Mouse (Mus musculus) embryo, embryonic 9.5 days (tissue): Measurements from ENCODE around the gene Ndufs2.

ENCODE experiments used
- DNase-seq: peaks from one replicate; pipeline ENCODE4 v3.0.0-alpha.2; 2017; ENCODE audit errors: extremely low spot score

Gene Ndufs2

DNA sequence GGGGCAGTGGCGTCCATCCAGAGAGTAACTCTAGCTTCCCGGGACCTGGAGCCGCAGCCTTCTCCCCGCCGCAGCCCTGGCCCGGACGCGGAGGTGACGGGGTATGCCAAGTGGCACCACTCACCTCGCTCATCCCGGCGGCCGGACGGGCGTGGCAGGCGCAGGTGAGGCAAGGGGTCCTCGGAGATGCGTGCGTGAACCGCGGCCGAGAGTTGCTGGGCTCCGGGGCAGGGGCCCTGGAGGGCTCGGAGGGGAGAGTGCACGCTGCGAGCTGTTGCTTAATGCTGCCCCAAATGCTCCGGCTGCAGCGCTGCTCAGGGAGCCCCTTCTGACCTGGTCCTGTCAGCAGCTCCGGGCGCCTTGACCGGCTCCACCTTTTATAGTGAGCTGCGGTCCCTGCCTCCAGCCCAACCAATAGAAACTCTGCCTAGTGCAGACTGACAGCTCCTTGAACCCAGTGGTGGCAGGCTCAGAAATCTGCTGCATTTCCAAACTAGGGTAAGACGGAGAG lies 55.2 kb downstream of the Ndufs2 start, which contains the start of gene Pcp4l1:
TSS of gene Pcp4l1 (minus strand) at position 382 of the 511 bp plus-strand sequence.
- peak; percentile 66 for DNase-seq

DNA sequence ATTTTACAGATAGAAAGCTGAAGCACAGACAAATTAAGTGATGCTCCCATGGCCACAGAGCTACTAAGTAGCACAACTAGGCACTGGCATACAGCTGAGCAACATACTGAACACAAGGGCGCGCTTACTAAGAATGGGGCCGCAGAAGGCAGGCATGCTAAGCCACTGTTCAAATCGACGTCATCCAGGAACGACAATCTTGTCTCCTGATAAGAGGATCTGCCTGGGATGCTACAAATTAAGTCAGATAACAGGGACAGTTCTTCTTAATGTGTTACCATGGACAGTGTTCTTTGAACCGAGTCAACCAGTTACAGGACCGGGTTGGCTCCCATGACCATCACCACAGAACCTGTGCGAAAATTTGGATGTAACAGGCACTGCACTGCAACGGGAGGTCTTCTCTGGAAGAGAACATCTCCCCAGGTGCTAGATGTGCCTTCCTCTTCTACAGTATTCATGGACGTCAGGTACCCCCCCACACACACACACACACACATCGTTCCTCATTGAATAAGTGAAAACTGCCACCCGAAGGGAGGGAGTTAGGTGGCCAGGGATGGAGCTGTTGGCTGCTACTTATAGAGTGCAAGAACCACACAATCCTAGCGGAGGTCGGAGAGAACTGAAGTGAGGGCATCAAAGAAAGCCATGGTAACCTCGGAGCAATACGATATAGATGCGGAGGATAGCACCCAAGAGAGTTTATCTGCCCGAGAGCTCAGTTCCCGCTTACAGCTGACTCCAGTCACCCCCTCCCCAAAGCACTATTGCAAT lies 56.0 kb downstream of the Ndufs2 start:
- no peak for DNase-seq

DNA sequence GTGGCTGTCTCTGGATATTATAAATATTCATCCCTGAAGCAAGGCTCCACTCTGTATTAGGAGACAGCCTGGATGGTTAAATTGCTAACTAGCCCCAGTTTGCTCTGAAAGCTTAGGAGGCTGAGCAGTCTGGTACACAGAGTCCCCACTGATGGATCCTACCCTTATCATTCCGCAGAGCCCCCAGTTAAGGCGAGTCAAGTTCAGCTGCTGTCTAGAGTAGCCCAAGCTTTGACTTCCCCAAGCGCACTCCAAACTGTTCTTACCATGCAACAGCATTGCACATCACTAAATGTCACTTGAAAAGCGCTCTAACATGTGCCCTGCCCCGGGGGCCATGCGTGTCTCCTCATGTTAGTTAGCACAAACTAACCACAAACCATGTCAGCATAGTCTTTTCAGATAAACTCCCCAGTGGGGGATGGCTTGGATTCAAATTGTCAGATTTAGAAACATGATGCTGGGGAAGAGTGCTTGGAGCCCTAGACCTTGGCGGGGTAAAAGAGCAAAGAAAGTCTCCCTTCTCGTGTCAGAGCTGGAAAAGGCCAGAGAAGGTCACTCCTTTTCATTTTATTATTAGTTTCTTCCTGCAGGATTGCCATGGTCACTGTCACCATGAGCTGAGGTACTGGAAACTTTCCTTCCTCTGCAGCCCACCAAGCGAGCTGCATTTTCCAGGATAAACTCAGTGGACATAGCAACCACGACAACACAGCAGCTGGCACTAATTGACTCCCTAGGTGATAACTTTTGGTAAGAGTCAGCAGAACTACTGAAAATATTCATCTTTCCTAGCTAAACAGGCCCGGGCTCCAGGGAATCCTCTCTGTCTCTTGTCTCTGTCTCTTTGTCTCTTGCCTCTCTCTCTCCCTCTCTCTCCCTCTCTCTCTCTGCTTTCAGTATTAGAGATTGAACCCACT lies 57.0 kb downstream of the Ndufs2 start:
- DNase-seq, result no peak

DNA sequence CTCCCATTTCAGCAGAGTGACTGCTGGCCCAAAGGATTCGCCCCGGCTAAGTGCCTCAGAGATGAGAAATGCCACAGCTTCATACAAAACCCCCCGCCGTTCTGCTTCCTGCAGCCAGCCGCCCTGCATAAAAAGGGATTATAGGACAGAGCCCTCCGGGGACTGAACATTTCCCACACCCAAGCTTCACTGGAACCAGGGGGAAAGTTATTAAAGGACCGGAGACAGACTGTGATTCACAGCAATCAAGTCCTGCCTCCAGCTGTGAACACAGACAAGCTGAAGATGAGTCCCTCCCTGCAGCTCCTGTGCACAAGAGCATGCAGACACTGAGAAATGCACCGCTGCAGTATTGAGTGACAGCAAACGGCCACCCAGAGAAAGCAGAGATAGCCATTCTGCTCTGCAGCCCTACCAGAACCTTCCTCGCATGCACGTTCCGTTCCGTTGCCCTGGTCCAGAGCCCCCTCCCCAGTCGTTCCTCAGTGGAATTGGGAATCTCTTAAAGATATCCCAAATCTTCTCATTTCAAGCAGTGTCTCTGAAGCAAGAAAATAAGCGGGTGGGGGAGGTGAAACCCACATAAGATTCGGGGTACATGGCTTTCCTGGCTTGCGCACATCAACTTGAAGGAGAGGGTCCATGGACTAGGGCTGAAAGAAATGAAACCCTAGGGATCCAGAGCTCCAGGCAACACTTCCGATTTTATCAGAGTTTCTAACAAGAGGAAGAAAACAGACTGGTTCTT lies 57.9 kb downstream of the Ndufs2 start:
- peak; percentile 34 for DNase-seq

DNA sequence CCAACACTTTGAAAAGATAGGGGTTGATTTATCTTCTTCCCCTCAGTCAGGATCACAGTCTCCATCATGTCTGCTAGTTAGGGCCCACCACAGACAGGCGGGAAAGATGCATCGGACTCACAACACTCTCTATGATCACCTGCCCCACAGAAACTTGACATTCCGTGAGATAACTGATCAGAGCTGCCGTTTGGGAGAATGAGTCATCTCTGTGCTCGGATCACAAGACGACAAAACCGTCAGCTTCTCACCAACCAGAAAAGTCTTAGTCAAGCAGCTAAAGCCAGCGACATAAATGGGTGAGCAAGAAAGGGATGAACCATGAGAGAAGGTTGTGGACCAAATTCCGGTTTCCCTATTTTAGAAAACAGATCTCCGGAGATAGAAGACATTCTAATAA lies 58.9 kb downstream of the Ndufs2 start:
- no peak for DNase-seq

DNA sequence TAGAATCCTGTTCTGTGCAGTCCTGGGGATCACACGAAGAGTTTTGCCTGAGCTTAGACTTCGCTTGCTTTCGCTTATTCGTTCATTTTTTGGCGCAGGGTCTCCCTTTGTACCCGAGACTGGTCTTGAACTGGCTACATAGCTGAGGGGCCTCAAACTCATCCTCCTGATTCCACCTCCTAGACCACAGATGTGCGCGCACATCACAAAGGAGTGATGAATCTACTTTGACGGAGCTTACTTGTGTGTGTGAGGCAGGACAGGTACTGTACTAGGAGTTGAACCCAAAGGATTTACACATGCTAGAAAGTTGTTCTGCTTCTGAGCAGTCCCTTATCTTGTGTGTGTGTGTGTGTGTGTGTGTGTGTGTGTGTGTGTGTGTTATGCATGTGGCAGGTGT lies 60.4 kb downstream of the Ndufs2 start:
- no peak for DNase-seq

DNA sequence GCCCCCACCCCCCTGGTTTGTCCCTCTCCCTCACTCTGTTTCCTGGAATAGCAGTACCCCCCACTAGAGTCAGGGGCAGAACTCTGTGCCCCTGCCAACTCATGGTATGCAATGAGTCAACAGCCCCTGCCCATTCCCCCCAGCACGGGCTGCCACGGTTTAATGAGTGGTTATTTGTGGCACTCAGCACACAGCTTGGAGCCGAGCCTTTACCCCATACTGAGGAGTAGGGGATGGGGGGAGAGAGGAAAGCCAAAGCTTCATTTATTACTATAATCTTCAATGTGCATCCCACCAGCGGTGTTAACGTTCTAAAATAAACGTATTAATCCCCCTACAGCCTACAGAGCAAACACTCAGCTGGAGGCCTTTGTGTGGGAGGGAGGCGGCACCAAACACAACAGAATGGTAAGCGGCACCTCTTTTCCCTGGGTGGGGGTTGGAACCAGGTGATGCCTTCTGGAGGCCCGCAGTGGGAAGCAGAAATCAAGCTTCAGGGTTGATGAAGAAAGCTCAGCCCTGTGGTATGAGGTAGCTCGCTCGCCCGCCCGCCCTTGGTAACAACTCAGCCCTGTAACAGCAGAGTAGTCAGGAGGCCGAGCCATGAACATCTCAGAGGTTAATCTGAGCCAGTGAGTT lies 61.6 kb downstream of the Ndufs2 start:
- DNase-seq, result no peak

DNA sequence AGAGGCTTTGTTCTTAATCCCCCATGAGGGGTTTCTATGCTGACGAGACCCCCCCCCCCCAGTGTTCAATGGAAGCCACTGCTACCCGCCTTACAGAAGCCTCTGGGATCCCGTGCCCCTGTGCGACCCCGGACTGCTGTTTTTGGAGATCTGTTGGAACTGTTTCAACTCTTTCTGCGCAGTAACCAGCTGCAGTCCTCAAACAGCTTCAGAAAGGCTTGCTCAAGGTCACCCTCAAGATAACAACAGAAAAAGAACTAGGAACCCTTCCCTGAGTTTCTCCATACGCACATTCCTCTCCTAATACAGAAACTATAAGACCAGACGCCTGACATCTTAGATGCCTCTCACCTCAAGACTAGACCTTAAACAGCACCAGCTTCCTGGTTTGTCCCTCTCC lies 62.1 kb downstream of the Ndufs2 start:
- DNase-seq, result peak; percentile 36

DNA sequence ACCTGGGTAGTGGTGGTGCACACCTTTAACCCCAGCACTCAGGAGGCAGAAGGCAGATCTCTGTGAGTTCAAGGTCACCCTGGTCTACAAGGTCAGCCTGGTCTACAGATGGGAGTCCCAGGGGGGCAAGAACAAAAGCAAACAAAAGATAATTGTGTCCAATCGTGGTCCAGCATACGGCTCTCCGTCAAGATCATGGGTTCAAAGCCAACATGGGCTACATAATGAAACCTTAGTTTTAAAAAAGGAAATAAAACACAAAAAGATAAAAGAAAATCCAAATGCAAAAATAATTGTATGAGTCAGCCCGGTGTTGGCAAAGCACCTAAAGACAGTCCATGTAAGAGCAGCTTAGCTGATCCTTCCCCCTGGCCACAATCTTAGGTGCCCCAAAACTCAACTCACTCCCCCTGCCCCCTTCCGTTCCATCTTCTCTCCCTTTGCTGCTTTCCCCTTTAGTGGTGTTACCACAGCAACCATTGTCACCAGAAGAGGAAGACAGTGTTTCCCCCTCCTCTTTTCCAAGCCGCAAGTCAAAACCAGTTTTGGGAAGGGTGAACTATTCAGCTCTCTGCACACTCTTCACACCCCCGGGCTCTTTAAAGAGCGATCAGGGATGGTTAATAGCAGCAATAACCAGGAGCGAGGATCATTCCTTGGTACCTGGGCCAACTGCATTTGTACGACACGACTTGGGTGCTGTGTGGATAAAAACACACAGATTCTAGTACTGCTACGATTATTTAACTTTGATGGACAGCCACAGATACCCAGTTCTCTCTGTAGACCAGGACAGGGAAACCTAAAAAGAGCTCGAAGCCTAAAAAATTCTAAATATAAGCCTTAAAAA lies 63.1 kb downstream of the Ndufs2 start:
- peak; percentile 48 for DNase-seq

DNA sequence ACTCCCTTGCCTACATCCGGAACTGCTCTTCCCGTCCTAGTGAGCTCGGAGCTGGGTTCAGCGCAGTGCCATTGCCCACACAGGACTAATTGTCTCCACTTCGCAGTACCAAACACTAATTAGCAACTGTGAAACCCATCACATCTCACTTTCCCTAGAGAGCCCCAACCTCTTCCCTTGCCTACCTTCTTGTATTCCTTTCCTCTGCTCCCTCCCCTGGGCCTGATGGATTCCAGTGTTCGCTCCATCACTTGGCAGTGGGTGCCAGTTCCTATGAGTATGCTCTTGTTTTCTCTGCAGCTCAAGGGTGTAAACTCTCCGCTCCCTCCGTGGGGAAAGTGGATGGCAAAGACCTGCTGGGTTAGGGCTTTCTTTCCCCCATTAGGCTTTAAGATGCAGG lies 65.5 kb downstream of the Ndufs2 start:
- DNase-seq, result no peak
